Mouse (Mus musculus) myocyte (in vitro differentiated cells): ENCODE measurements at regions not wholly inside any gene's neighbourhood (a gene's known extent, or its start where the extent isn't known, plus 50 kb on each side); places are given as distances from the start of the nearest gene placed in this dataset.
A peak's percentile ranks its signal among the peaks of the same experiment; 100 is the strongest.

Experiments
- E2F4 ChIP-seq: IDR thresholded peaks from one replicate; pipeline ENCODE4 v1.6.1; 2011; ENCODE audit warnings: mild to moderate bottlenecking, control low read depth, moderate library complexity; ENCODE audit not compliant: insufficient read depth
- MAX ChIP-seq: IDR thresholded peaks from one replicate; pipeline ENCODE4 v1.6.1; 2011; ENCODE audit warnings: low read depth, mild to moderate bottlenecking, control low read depth
- POLR2A ChIP-seq: IDR thresholded peaks from one replicate; pipeline ENCODE4 v1.6.1; 2011; ENCODE audit warnings: low read depth, mild to moderate bottlenecking, control low read depth, moderate library complexity; ENCODE audit not compliant: insufficient read length
- POLR2AphosphoS2 ChIP-seq: IDR thresholded peaks from one replicate; pipeline ENCODE4 v1.6.1; 2011; ENCODE audit warnings: low read depth, control low read depth; ENCODE audit not compliant: insufficient read length
- SRF ChIP-seq: IDR thresholded peaks from one replicate; pipeline ENCODE4 v1.6.1; 2011; ENCODE audit warnings: low read depth; ENCODE audit not compliant: control insufficient read depth, insufficient read length
- TCF12 ChIP-seq: IDR thresholded peaks from one replicate; pipeline ENCODE4 v1.6.1; 2011; ENCODE audit warnings: mild to moderate bottlenecking, control low read depth; ENCODE audit not compliant: poor library complexity, insufficient read depth, severe bottlenecking
- USF1 ChIP-seq: IDR thresholded peaks from one replicate; pipeline ENCODE4 v1.6.1; 2011; ENCODE audit warnings: low read depth, mild to moderate bottlenecking, control low read depth, moderate library complexity

- TF ChIP-seq E2F4 (no peak), POLR2A (no peak), MAX (no peak), SRF (no peak), USF1 (peak; percentile 22), TCF12 (no peak), POLR2AphosphoS2 (no peak)
Measured at GRCm38 (mm10) chr10:16552861-16553635, 1170.0 kb upstream of the Cited2 start.
